Mouse (Mus musculus) limb, embryonic 14.5 days (tissue): ENCODE measurements around the gene Arfip1. TPM values are rescaled to one million over a fixed set of nuclear protein-coding genes. Genes with fewer than 3 reads are reported as not detected.

Experiments
- ATAC-seq: fragments of 200-750 bp; cut with Nextera tagmentation; 2 replicates; pipeline ENCODE4 v1.8.0; 2017; ENCODE audit warnings: low read depth, moderate number of reproducible peaks, moderate TSS enrichment; ENCODE audit not compliant: low FRiP score
- DNase-seq: peaks from one replicate; pipeline ENCODE4 v3.0.0-alpha.2; 2015; ENCODE audit warnings: low spot score
- H3K27ac ChIP-seq: fragments of 300-500 bp; sonication (generic); replicated peaks from 2 replicates; pipeline ENCODE4 v1.5.1; 2014; ENCODE audit warnings: low read depth, mild to moderate bottlenecking, low read length, moderate library complexity, mixed read lengths
- H3K27me3 ChIP-seq: fragments of 300-500 bp; sonication (generic); 2 replicates; pipeline ENCODE4 v1.6.1; 2014; ENCODE audit warnings: low read length, mixed read lengths; ENCODE audit not compliant: control insufficient read depth, insufficient read depth
- H3K36me3 ChIP-seq: fragments of 300-500 bp; sonication (generic); 2 replicates; pipeline ENCODE4 v1.6.1; 2014; ENCODE audit warnings: mild to moderate bottlenecking, low read length, moderate library complexity, mixed read lengths; ENCODE audit not compliant: control insufficient read depth, insufficient read depth
- H3K4me1 ChIP-seq: fragments of 300-500 bp; sonication (generic); 2 replicates; pipeline ENCODE4 v1.6.1; 2014; ENCODE audit warnings: antibody characterized with exemption, low read length, mixed read lengths; ENCODE audit not compliant: control insufficient read depth, insufficient read depth
- H3K4me2 ChIP-seq: fragments of 300-500 bp; sonication (generic); replicated peaks from 2 replicates; pipeline ENCODE4 v1.6.1; 2014; ENCODE audit warnings: low read depth, mild to moderate bottlenecking, low read length, moderate library complexity; ENCODE audit not compliant: severe bottlenecking
- H3K4me3 ChIP-seq: fragments of 300-500 bp; sonication (generic); replicated peaks from 2 replicates; pipeline ENCODE4 v1.5.1; 2014; ENCODE audit warnings: low read length
- H3K9ac ChIP-seq: fragments of 300-500 bp; sonication (generic); 2 replicates; pipeline ENCODE4 v1.6.1; 2014; ENCODE audit warnings: mild to moderate bottlenecking, low read depth, low read length, moderate library complexity; ENCODE audit not compliant: severe bottlenecking
- H3K9me3 ChIP-seq: fragments of 300-500 bp; sonication (generic); 2 replicates; pipeline ENCODE4 v1.6.1; 2016; ENCODE audit warnings: low read length; ENCODE audit not compliant: control insufficient read depth
- POLR2A ChIP-seq: fragments of 200-500 bp; IDR thresholded peaks from 2 replicates; pipeline ENCODE4 v1.8.0; 2012; ENCODE audit warnings: inconsistent platforms, mild to moderate bottlenecking, moderate library complexity, borderline replicate concordance; ENCODE audit not compliant: insufficient read depth, insufficient read length; ENCODE audit errors: extremely low read depth
- WGBS: fragments of 180-500 bp; shearing (Covaris S2); extraction: QIAGEN DNeasy Blood & Tissue Kit; methylation state at CpG from one replicate; pipeline ENCODE4 v1.1.7; 2014; 5-methylcytosine and 5-hydroxymethylcytosine counted together
- polyA plus RNA-seq, 2 experiments: library from polyadenylated mRNA; depleted of rRNA in 1 of 2; stranded (reverse) in 1 of 2; unstranded in 1 of 2; fragments of >200 nt; fragmentation: Nextera tagmentation in 1 of 2; extraction: Ambion mirVana in 1 of 2; gene quantifications; 2 replicates each; pipeline versions ENCODE4 v1.2.1 to v1.2.3; 2012 to 2014

The Arfip1 gene
- polyA plus RNA-seq, 2 experiments = 30.2 to 56.9 TPM

DNA sequence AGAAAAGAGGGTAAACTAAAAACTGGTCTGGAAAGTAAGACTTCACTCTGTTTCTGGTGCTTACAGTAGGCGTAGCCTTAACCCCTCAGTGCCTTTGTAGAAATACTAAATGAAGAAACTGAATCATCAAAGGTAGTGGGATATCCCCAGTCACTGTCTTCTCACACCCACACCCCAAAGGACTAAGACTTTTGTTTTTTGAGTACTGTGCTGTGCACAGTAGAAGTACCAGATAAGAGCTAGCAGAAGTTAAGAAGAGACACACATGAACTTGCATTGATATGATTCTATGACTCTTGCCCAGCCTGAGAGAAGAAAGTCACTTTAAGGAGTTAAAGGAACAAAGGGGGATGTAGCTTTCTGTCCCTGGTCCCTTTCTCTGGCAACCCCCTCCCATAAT lies 104.9 kb downstream of the Arfip1 start:
- Histone ChIP-seq H3K9ac (no peak overlapping the region), H3K27me3 (peaks cover 30% of the 10 kb centered on the region), H3K27ac (no peak overlapping the region), H3K4me1 (peaks cover 33% of the 10 kb centered on the region), H3K9me3 (no peaks in the 10 kb centered on the region), H3K4me2 (no peak overlapping the region), H3K36me3 (no peaks in the 10 kb centered on the region), H3K4me3 (no peak overlapping the region)
- 92% methylated on average over 1 of the region's 1 CpGs for WGBS
- no peak for DNase-seq
- no peak for ATAC-seq
- no peak for TF ChIP-seq POLR2A

- DNase-seq (no peak), ATAC-seq (no peak)
- no peaks in the 10 kb centered on the region for H3K36me3 ChIP-seq
- no peak overlapping the region for H3K4me3 ChIP-seq
- H3K4me1 ChIP-seq = peaks cover 35% of the 10 kb centered on the region
- peaks cover 24% of the 10 kb centered on the region for H3K27me3 ChIP-seq
- TF ChIP-seq POLR2A = no peak
- H3K4me2 ChIP-seq = no peak overlapping the region
- 84% methylated on average over 12 of the region's 12 CpGs for WGBS
- no peak overlapping the region for H3K9ac ChIP-seq
- no peak overlapping the region for H3K27ac ChIP-seq
- H3K9me3 ChIP-seq = no peaks in the 10 kb centered on the region
Observed at GRCm38 (mm10) chr3:84474981-84475775, 107.2 kb downstream of the Arfip1 start.

DNA sequence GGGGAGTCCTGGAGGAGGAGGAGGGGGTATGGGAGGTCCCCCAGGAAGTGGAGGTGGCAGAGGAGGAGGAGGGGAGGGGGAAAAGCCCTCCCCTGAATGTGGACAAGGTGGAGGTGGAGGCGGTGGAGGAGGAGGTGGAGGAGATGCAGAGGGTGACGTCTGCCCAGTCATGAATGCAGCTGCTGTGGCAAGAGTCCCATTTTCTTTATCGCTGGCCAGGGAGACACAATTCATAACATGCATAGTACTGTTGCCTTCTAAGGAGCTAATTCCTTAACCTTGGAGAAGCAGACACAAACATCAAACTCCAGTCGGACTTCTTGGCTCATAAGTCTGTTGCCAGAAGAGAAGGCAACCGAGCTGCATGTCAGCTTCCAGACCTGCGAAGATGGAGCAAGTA lies 108.0 kb downstream of the Arfip1 start:
- Histone ChIP-seq H3K27me3 (peaks cover 17% of the 10 kb centered on the region), H3K9me3 (no peaks in the 10 kb centered on the region), H3K27ac (no peak overlapping the region), H3K4me1 (peaks cover 31% of the 10 kb centered on the region), H3K4me2 (no peak overlapping the region), H3K9ac (no peak overlapping the region), H3K36me3 (no peaks in the 10 kb centered on the region), H3K4me3 (no peak overlapping the region)
- DNase-seq (no peak), ATAC-seq (no peak)
- TF ChIP-seq POLR2A = no peak
- WGBS = 63% methylated on average over 6 of the region's 6 CpGs

GRCm38 (mm10) chr3:84472955-84473354 lies 109.5 kb downstream of the Arfip1 start:
- Histone ChIP-seq H3K4me2 (no peak overlapping the region), H3K4me1 (peaks cover 23% of the 10 kb centered on the region), H3K36me3 (no peaks in the 10 kb centered on the region), H3K27ac (no peak overlapping the region), H3K4me3 (no peak overlapping the region), H3K9ac (no peak overlapping the region), H3K9me3 (no peaks in the 10 kb centered on the region), H3K27me3 (peaks cover 3% of the 10 kb centered on the region; the same call in 1 of the 2 replicates)
- no peak for DNase-seq
- WGBS = 36% methylated on average over 5 of the region's 5 CpGs
- no peak for ATAC-seq
- no peak for TF ChIP-seq POLR2A

DNA sequence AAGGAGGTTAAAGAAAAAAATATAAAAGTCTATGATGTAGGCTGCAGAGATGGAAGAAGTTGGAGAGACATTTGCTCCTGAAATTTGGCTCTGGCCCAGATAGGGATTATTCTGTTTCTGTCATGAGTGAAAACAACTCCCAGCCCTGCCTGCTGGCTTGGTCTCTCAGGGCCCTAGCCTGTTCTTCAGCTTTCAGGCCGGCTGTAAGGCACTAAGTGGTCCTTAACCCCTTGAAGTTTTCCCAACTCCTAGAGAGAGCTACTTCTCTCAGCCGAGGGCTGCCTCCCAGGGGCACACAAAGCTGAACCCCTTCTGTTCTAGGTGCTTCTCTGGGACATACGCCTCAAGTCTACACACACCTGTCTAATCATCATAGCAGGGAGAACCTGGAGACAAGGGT lies 109.9 kb downstream of the Arfip1 start:
- Histone ChIP-seq H3K4me3 (no peak overlapping the region), H3K4me1 (peaks cover 24% of the 10 kb centered on the region), H3K9me3 (no peaks in the 10 kb centered on the region), H3K9ac (no peak overlapping the region), H3K27me3 (no peaks in the 10 kb centered on the region), H3K36me3 (no peaks in the 10 kb centered on the region), H3K27ac (no peak overlapping the region), H3K4me2 (no peak overlapping the region)
- DNase-seq = no peak
- TF ChIP-seq POLR2A = no peak
- ATAC-seq = peak; percentile 37; the same call in 1 of the 2 replicates
- 35% methylated on average over 3 of the region's 3 CpGs for WGBS
